Mouse (Mus musculus): ENCODE data around the gene Dpp6. TPM values are rescaled to one million over a fixed set of nuclear protein-coding genes. Genes with fewer than 3 reads are reported as not detected.

The Dpp6 gene
- polyA plus RNA-seq, 1 experiment from 2014 or later, result 4.5 TPM

GRCm38 (mm10) chr5:27416571-27416970 is 599.6 kb downstream of the Dpp6 start:
- Histone ChIP-seq H3K9ac (replicated peaks; ENCODE audit: low read length) (no peak overlapping the region), H3K9me3 (replicated peaks; ENCODE audit: control insufficient read depth, low read length) (no peaks in the 10 kb centered on the region), H3K27ac (replicated peaks; ENCODE audit: low read depth, low read length) (no peak overlapping the region), H3K4me1 (ENCODE audit: control insufficient read depth, insufficient read depth, low read length) (no peaks in the 10 kb centered on the region), H3K27me3 (ENCODE audit: control insufficient read depth, insufficient read depth, low read length) (no peaks in the 10 kb centered on the region), H3K4me2 (ENCODE audit: low read depth, low read length) (no peak overlapping the region), H3K36me3 (replicated peaks; ENCODE audit: control insufficient read depth, insufficient read depth, low read depth, low read length) (no peaks in the 10 kb centered on the region), H3K4me3 (ENCODE audit: low read depth, low read length) (no peak overlapping the region)
- ATAC-seq (replicated peaks; ENCODE audit: insufficient number of reproducible peaks, low FRiP score, low TSS enrichment, low read depth), result no peak
- peak; percentile 66 for DNase-seq (ENCODE audit: low spot score)
- 64% methylated on average over 4 of the region's 4 CpGs for WGBS

GRCm38 (mm10) chr5:27417398-27417797 is 600.4 kb downstream of the Dpp6 start:
- no peaks in the 10 kb centered on the region for H3K9me3 ChIP-seq (replicated peaks; ENCODE audit: control insufficient read depth, low read length)
- WGBS, result 67% methylated on average over 7 of the region's 7 CpGs
- DNase-seq (ENCODE audit: low spot score) (no peak), ATAC-seq (replicated peaks; ENCODE audit: insufficient number of reproducible peaks, low FRiP score, low TSS enrichment, low read depth) (no peak)
- H3K4me1 ChIP-seq (ENCODE audit: control insufficient read depth, insufficient read depth, low read length), result no peaks in the 10 kb centered on the region
- no peaks in the 10 kb centered on the region for H3K27me3 ChIP-seq (ENCODE audit: control insufficient read depth, insufficient read depth, low read length)
- H3K36me3 ChIP-seq (replicated peaks; ENCODE audit: control insufficient read depth, insufficient read depth, low read depth, low read length), result no peaks in the 10 kb centered on the region
- H3K4me3 ChIP-seq (ENCODE audit: low read depth, low read length), result no peak overlapping the region
- no peak overlapping the region for H3K9ac ChIP-seq (replicated peaks; ENCODE audit: low read length)
- no peak overlapping the region for H3K4me2 ChIP-seq (ENCODE audit: low read depth, low read length)
- no peak overlapping the region for H3K27ac ChIP-seq (replicated peaks; ENCODE audit: low read depth, low read length)

- Histone ChIP-seq H3K27ac (replicated peaks; ENCODE audit: low read depth, low read length) (no peak overlapping the region), H3K4me3 (ENCODE audit: low read depth, low read length) (no peak overlapping the region), H3K9me3 (replicated peaks; ENCODE audit: control insufficient read depth, low read length) (no peaks in the 10 kb centered on the region), H3K36me3 (replicated peaks; ENCODE audit: control insufficient read depth, insufficient read depth, low read depth, low read length) (no peaks in the 10 kb centered on the region), H3K4me2 (ENCODE audit: low read depth, low read length) (no peak overlapping the region), H3K4me1 (ENCODE audit: control insufficient read depth, insufficient read depth, low read length) (no peaks in the 10 kb centered on the region), H3K27me3 (ENCODE audit: control insufficient read depth, insufficient read depth, low read length) (no peaks in the 10 kb centered on the region), H3K9ac (replicated peaks; ENCODE audit: low read length) (no peak overlapping the region)
- ATAC-seq (replicated peaks; ENCODE audit: insufficient number of reproducible peaks, low FRiP score, low TSS enrichment, low read depth), result no peak
- no peak for DNase-seq (ENCODE audit: low spot score)
- WGBS, result 64% methylated on average over 1 of the region's 1 CpGs
Measured at GRCm38 (mm10) chr5:27418856-27419255, 601.9 kb downstream of the Dpp6 start.

- H3K27ac ChIP-seq (replicated peaks; ENCODE audit: low read depth, low read length), result no peak overlapping the region
- no peak for ATAC-seq (replicated peaks; ENCODE audit: insufficient number of reproducible peaks, low FRiP score, low TSS enrichment, low read depth)
- no peak for DNase-seq (ENCODE audit: low spot score)
- no peaks in the 10 kb centered on the region for H3K9me3 ChIP-seq (replicated peaks; ENCODE audit: control insufficient read depth, low read length)
- no peak overlapping the region for H3K9ac ChIP-seq (replicated peaks; ENCODE audit: low read length)
- no peak overlapping the region for H3K4me2 ChIP-seq (ENCODE audit: low read depth, low read length)
- H3K27me3 ChIP-seq (ENCODE audit: control insufficient read depth, insufficient read depth, low read length), result no peaks in the 10 kb centered on the region
- no peaks in the 10 kb centered on the region for H3K4me1 ChIP-seq (ENCODE audit: control insufficient read depth, insufficient read depth, low read length)
- no peak overlapping the region for H3K4me3 ChIP-seq (ENCODE audit: low read depth, low read length)
- no peaks in the 10 kb centered on the region for H3K36me3 ChIP-seq (replicated peaks; ENCODE audit: control insufficient read depth, insufficient read depth, low read depth, low read length)
- 69% methylated on average over 4 of the region's 4 CpGs for WGBS
Measured at GRCm38 (mm10) chr5:27421090-27421635, 604.2 kb downstream of the Dpp6 start.

GRCm38 (mm10) chr5:27423766-27424165 is 606.8 kb downstream of the Dpp6 start:
- Histone ChIP-seq H3K4me3 (ENCODE audit: low read depth, low read length) (no peak overlapping the region), H3K27me3 (ENCODE audit: control insufficient read depth, insufficient read depth, low read length) (no peaks in the 10 kb centered on the region), H3K9me3 (replicated peaks; ENCODE audit: control insufficient read depth, low read length) (no peaks in the 10 kb centered on the region), H3K27ac (replicated peaks; ENCODE audit: low read depth, low read length) (no peak overlapping the region), H3K9ac (replicated peaks; ENCODE audit: low read length) (no peak overlapping the region), H3K36me3 (replicated peaks; ENCODE audit: control insufficient read depth, insufficient read depth, low read depth, low read length) (no peaks in the 10 kb centered on the region), H3K4me1 (ENCODE audit: control insufficient read depth, insufficient read depth, low read length) (no peaks in the 10 kb centered on the region), H3K4me2 (ENCODE audit: low read depth, low read length) (no peak overlapping the region)
- DNase-seq (ENCODE audit: low spot score), result no peak
- 67% methylated on average over 3 of the region's 3 CpGs for WGBS
- ATAC-seq (replicated peaks; ENCODE audit: insufficient number of reproducible peaks, low FRiP score, low TSS enrichment, low read depth), result no peak

GRCm38 (mm10) chr5:27424484-27425080 is 607.6 kb downstream of the Dpp6 start:
- Histone ChIP-seq H3K4me1 (ENCODE audit: control insufficient read depth, insufficient read depth, low read length) (no peaks in the 10 kb centered on the region), H3K36me3 (replicated peaks; ENCODE audit: control insufficient read depth, insufficient read depth, low read depth, low read length) (no peaks in the 10 kb centered on the region), H3K9ac (replicated peaks; ENCODE audit: low read length) (no peak overlapping the region), H3K27me3 (ENCODE audit: control insufficient read depth, insufficient read depth, low read length) (no peaks in the 10 kb centered on the region), H3K27ac (replicated peaks; ENCODE audit: low read depth, low read length) (no peak overlapping the region), H3K9me3 (replicated peaks; ENCODE audit: control insufficient read depth, low read length) (no peaks in the 10 kb centered on the region), H3K4me2 (ENCODE audit: low read depth, low read length) (no peak overlapping the region), H3K4me3 (ENCODE audit: low read depth, low read length) (no peak overlapping the region)
- ATAC-seq (replicated peaks; ENCODE audit: insufficient number of reproducible peaks, low FRiP score, low TSS enrichment, low read depth), result no peak
- no peak for DNase-seq (ENCODE audit: low spot score)
- WGBS, result 69% methylated on average over 3 of the region's 3 CpGs

- DNase-seq (ENCODE audit: low spot score) (no peak), ATAC-seq (replicated peaks; ENCODE audit: insufficient number of reproducible peaks, low FRiP score, low TSS enrichment, low read depth) (no peak)
- WGBS, result 79% methylated on average over 1 of the region's 1 CpGs
- no peak overlapping the region for H3K4me2 ChIP-seq (ENCODE audit: low read depth, low read length)
- H3K9ac ChIP-seq (replicated peaks; ENCODE audit: low read length), result no peak overlapping the region
- H3K9me3 ChIP-seq (replicated peaks; ENCODE audit: control insufficient read depth, low read length), result no peaks in the 10 kb centered on the region
- no peaks in the 10 kb centered on the region for H3K4me1 ChIP-seq (ENCODE audit: control insufficient read depth, insufficient read depth, low read length)
- H3K4me3 ChIP-seq (ENCODE audit: low read depth, low read length), result no peak overlapping the region
- H3K27ac ChIP-seq (replicated peaks; ENCODE audit: low read depth, low read length), result no peak overlapping the region
- no peaks in the 10 kb centered on the region for H3K36me3 ChIP-seq (replicated peaks; ENCODE audit: control insufficient read depth, insufficient read depth, low read depth, low read length)
- no peaks in the 10 kb centered on the region for H3K27me3 ChIP-seq (ENCODE audit: control insufficient read depth, insufficient read depth, low read length)
Measured at GRCm38 (mm10) chr5:27426200-27426599, 609.2 kb downstream of the Dpp6 start.

- DNase-seq (ENCODE audit: low spot score) (no peak), ATAC-seq (replicated peaks; ENCODE audit: insufficient number of reproducible peaks, low FRiP score, low TSS enrichment, low read depth) (no peak)
- H3K9ac ChIP-seq (replicated peaks; ENCODE audit: low read length), result no peak overlapping the region
- no peaks in the 10 kb centered on the region for H3K4me1 ChIP-seq (ENCODE audit: control insufficient read depth, insufficient read depth, low read length)
- no peaks in the 10 kb centered on the region for H3K9me3 ChIP-seq (replicated peaks; ENCODE audit: control insufficient read depth, low read length)
- H3K27me3 ChIP-seq (ENCODE audit: control insufficient read depth, insufficient read depth, low read length), result no peaks in the 10 kb centered on the region
- no peak overlapping the region for H3K27ac ChIP-seq (replicated peaks; ENCODE audit: low read depth, low read length)
- H3K4me2 ChIP-seq (ENCODE audit: low read depth, low read length), result no peak overlapping the region
- H3K36me3 ChIP-seq (replicated peaks; ENCODE audit: control insufficient read depth, insufficient read depth, low read depth, low read length), result no peaks in the 10 kb centered on the region
- H3K4me3 ChIP-seq (ENCODE audit: low read depth, low read length), result no peak overlapping the region
Measured at GRCm38 (mm10) chr5:27433584-27433983, 616.6 kb downstream of the Dpp6 start.
